ENCODE assay signal across 1 mouse cellular context in the genomic region with DNA sequence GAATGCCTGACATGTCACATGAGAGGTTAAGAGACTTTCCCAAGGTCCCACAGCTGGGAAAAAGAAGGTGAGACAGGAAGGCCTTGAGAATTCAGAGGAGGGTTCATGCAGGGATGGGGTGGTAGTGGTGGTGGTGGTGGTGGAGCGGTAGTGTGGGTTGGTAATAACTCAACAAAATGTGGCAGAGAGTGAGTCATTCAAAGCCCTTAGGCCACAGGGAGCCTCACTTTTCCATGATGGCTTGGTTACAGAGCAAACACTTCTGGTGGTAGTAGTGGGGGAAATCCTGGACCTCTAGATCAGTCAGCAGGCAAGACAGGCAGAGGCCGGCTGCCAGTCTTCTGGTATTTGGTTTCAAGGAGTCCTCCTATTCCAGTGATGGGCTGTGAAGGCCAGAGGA.
TF ChIP-seq lines count a peak whose summit lies in the region.

No protein-coding gene starts in this region.

TF ChIP-seq in CH12.LX, 34 proteins besides CTCF, POLR2A, EP300 and RAD21 (continued from another document):
- TF ChIP-seq MAZ (IDR thresholded peaks at IDR 0.05; ENCODE audit: low read depth, low read length) (no peak), ZNF384 (IDR thresholded peaks at IDR 0.05; ENCODE audit: low read depth, low read length) (no peak), NRF1 (IDR thresholded peaks at IDR 0.05; ENCODE audit: low read depth, low read length) (no peak), IRF4 (IDR thresholded peaks at IDR 0.05; ENCODE audit: low read depth, low read length) (peak; percentile 54; the same call in 1 of the 2 replicates), BHLHE40 (IDR thresholded peaks at IDR 0.05; ENCODE audit: low read depth, low read length) (0 out of 2 replicates have a peak, but pooled peaks have one; percentile 27), HCFC1 (IDR thresholded peaks at IDR 0.05; ENCODE audit: low read depth, low read length) (no peak)
